In genomic region chr14:75985112-75985511, GRCm38 (mm10) we compare ENCODE assay signal across 8 mouse cellular contexts. TPM values are rescaled to one million over a fixed set of nuclear protein-coding genes. Genes with fewer than 3 reads are reported as not detected.
A peak's percentile ranks its signal among the peaks of the same experiment; 100 is the strongest.
DNase-seq lines count a peak whose midpoint lies in the region; ATAC-seq and TF ChIP-seq lines count a peak whose summit lies in the region.

No protein-coding gene starts in this region.

- no peak for TF ChIP-seq POLR2A in thymus, adult 2 months (IDR thresholded peaks at IDR 0.05; ENCODE audit: control insufficient read depth, extremely low read depth, insufficient read depth, low read length, poor library complexity)

- H3K4me1 ChIP-seq in forebrain, embryonic 13.5 days: peaks cover 4% of the 10 kb centered on the region; the same call in 1 of the 2 replicates
- peaks cover 5% of the 10 kb centered on the region for H3K4me1 ChIP-seq in forebrain, embryonic 12.5 days
- H3K4me1 ChIP-seq in kidney, postnatal 0 days (replicated peaks; ENCODE audit: insufficient read depth, low read length): no peaks in the 10 kb centered on the region
- H3K4me1 ChIP-seq in thymus, adult 2 months (replicated peaks; ENCODE audit: control insufficient read depth, insufficient read depth, low read length): peaks cover 3% of the 10 kb centered on the region; the same call in 1 of the 2 replicates
- peaks cover 26% of the 10 kb centered on the region for H3K4me1 ChIP-seq in neural tube, embryonic 15.5 days

- no peak overlapping the region for H3K4me2 ChIP-seq in forebrain, embryonic 13.5 days
- no peak overlapping the region for H3K4me2 ChIP-seq in forebrain, embryonic 12.5 days
- H3K4me2 ChIP-seq in kidney, postnatal 0 days (ENCODE audit: low read length): no peak overlapping the region
- no peak overlapping the region for H3K4me2 ChIP-seq in neural tube, embryonic 15.5 days

- peak; percentile 48 for DNase-seq in kidney, postnatal 0 days (ENCODE audit: low spot score)
- no peak for DNase-seq in kidney, adult 8-10 months
- DNase-seq in thymus, adult 2 months: peak; percentile 3
- no peak for DNase-seq in thymus, adult 18-20 months
- no peak for DNase-seq in urinary bladder, adult 2 months (ENCODE audit: low spot score)

- no peaks in the 10 kb centered on the region for H3K27me3 ChIP-seq in forebrain, embryonic 13.5 days
- no peaks in the 10 kb centered on the region for H3K27me3 ChIP-seq in forebrain, embryonic 12.5 days
- H3K27me3 ChIP-seq in kidney, postnatal 0 days (ENCODE audit: insufficient read depth, low read length): no peaks in the 10 kb centered on the region
- H3K27me3 ChIP-seq in thymus, adult 2 months (ENCODE audit: control insufficient read depth, insufficient read depth, low read length): no peaks in the 10 kb centered on the region
- no peaks in the 10 kb centered on the region for H3K27me3 ChIP-seq in neural tube, embryonic 15.5 days (replicated peaks)

- 68% methylated on average over 4 of the region's 4 CpGs for WGBS in forebrain, embryonic 13.5 days
- WGBS in forebrain, embryonic 12.5 days: 77% methylated on average over 4 of the region's 4 CpGs
- WGBS in kidney, postnatal 0 days: 57% methylated on average over 4 of the region's 4 CpGs
- 16% methylated on average over 4 of the region's 4 CpGs for WGBS in thymus, adult 2 months
- 51% methylated on average over 4 of the region's 4 CpGs for whole genome bisulfite sequencing in neural tube, embryonic 15.5 days

- 0 out of 2 replicates have a peak overlapping the region, but pooled peaks have one; percentile 12 for H3K27ac ChIP-seq in forebrain, embryonic 13.5 days
- H3K27ac ChIP-seq in forebrain, embryonic 12.5 days: no peak overlapping the region
- H3K27ac ChIP-seq in kidney, postnatal 0 days: no peak overlapping the region
- H3K27ac ChIP-seq in thymus, adult 2 months (ENCODE audit: control insufficient read depth, insufficient read depth, low read length): no peak overlapping the region
- peak overlapping the region; percentile 63 for H3K27ac ChIP-seq in neural tube, embryonic 15.5 days (replicated peaks)

- no peak overlapping the region for H3K4me3 ChIP-seq in forebrain, embryonic 13.5 days
- H3K4me3 ChIP-seq in forebrain, embryonic 12.5 days (replicated peaks): no peak overlapping the region
- no peak overlapping the region for H3K4me3 ChIP-seq in kidney, postnatal 0 days (replicated peaks; ENCODE audit: low read depth, low read length)
- H3K4me3 ChIP-seq in thymus, adult 2 months (ENCODE audit: control insufficient read depth, insufficient read depth, low read length): no peak overlapping the region
- H3K4me3 ChIP-seq in neural tube, embryonic 15.5 days (replicated peaks): no peak overlapping the region

- TF ChIP-seq CTCF in kidney, postnatal 0 days (IDR thresholded peaks at IDR 0.05; ENCODE audit: low read depth): no peak
- TF ChIP-seq CTCF in thymus, adult 2 months (IDR thresholded peaks at IDR 0.05; ENCODE audit: borderline replicate concordance, control insufficient read depth, extremely low read depth, insufficient read depth, low read length, poor library complexity): no peak

- H3K36me3 ChIP-seq in forebrain, embryonic 13.5 days (ENCODE audit: poor library complexity, severe bottlenecking): no peaks in the 10 kb centered on the region
- H3K36me3 ChIP-seq in forebrain, embryonic 12.5 days (replicated peaks): 0 out of 2 replicates have a peak, but pooled peaks cover 3% of the 10 kb centered on the region
- no peaks in the 10 kb centered on the region for H3K36me3 ChIP-seq in kidney, postnatal 0 days (ENCODE audit: insufficient read depth, low read length)
- H3K36me3 ChIP-seq in thymus, adult 2 months (ENCODE audit: control insufficient read depth, insufficient read depth, low read length): no peaks in the 10 kb centered on the region
- no peaks in the 10 kb centered on the region for H3K36me3 ChIP-seq in neural tube, embryonic 15.5 days

- no peak for ATAC-seq in forebrain, embryonic 13.5 days
- ATAC-seq in forebrain, embryonic 12.5 days (ENCODE audit: low FRiP score): no peak
- no peak for ATAC-seq in kidney, postnatal 0 days (replicated peaks; ENCODE audit: low FRiP score, low read depth)
- peak; percentile 75; the same call in 1 of the 2 replicates for ATAC-seq in neural tube, embryonic 15.5 days (ENCODE audit: low FRiP score)

- no peak overlapping the region for H3K9ac ChIP-seq in forebrain, embryonic 13.5 days
- no peak overlapping the region for H3K9ac ChIP-seq in forebrain, embryonic 12.5 days
- no peak overlapping the region for H3K9ac ChIP-seq in kidney, postnatal 0 days (ENCODE audit: low read depth, low read length)
- H3K9ac ChIP-seq in neural tube, embryonic 15.5 days (replicated peaks): no peak overlapping the region

- no peaks in the 10 kb centered on the region for H3K9me3 ChIP-seq in forebrain, embryonic 13.5 days (replicated peaks)
- no peaks in the 10 kb centered on the region for H3K9me3 ChIP-seq in forebrain, embryonic 12.5 days
- H3K9me3 ChIP-seq in kidney, postnatal 0 days (replicated peaks; ENCODE audit: low read length): no peaks in the 10 kb centered on the region
- no peaks in the 10 kb centered on the region for H3K9me3 ChIP-seq in neural tube, embryonic 15.5 days (replicated peaks)

RNA-seq across cellular contexts. Expression of gene Gtf2f2, which starts 25.6 kb away (rescaled TPM):
- polyA plus RNA-seq in forebrain, embryonic 13.5 days (2015; fragmentation: Nextera tagmentation; extraction: Ambion mirVana): 52.3 and 56.5 TPM in 2 replicates
- polyA plus RNA-seq in forebrain, embryonic 12.5 days (2016; fragmentation: Nextera tagmentation; extraction: Ambion mirVana): 49.7 and 50.3 TPM in 2 replicates
- polyA plus RNA-seq in kidney, postnatal 0 days (2015; fragmentation: Nextera tagmentation; extraction: Ambion mirVana): 40.3 and 40.4 TPM in 2 replicates
- 4.7 and 5.1 TPM in 2 replicates for polyA plus RNA-seq in thymus, adult 2 months (2012; rRNA removed)
- polyA plus RNA-seq in neural tube, embryonic 15.5 days (2015; fragmentation: Nextera tagmentation; extraction: Ambion mirVana): 37.1 and 37.4 TPM in 2 replicates
- polyA plus RNA-seq in urinary bladder, adult 2 months (2012; rRNA removed): 16.4 and 16.7 TPM in 2 replicates

RNA-seq across cellular contexts. Expression of gene Kctd4, which starts 30.3 kb away (rescaled TPM):
- polyA plus RNA-seq in forebrain, embryonic 13.5 days (2015; fragmentation: Nextera tagmentation; extraction: Ambion mirVana): 3.5 and 3.6 TPM in 2 replicates
- 1.5 and 1.6 TPM in 2 replicates for polyA plus RNA-seq in forebrain, embryonic 12.5 days (2016; fragmentation: Nextera tagmentation; extraction: Ambion mirVana)
- polyA plus RNA-seq in kidney, postnatal 0 days (2015; fragmentation: Nextera tagmentation; extraction: Ambion mirVana): 0.20 and 0.24 TPM in 2 replicates
- polyA plus RNA-seq in thymus, adult 2 months (2012; rRNA removed): 0.23 and 0.40 TPM in 2 replicates
- 10.4 and 10.8 TPM in 2 replicates for polyA plus RNA-seq in neural tube, embryonic 15.5 days (2015; fragmentation: Nextera tagmentation; extraction: Ambion mirVana)
- not detected in 2 replicates for polyA plus RNA-seq in urinary bladder, adult 2 months (2012; rRNA removed)

Comparison
In these comparisons a context has a peak if more than half of its experiments do, and no peak if none do; other contexts are left out.
1. H3K27ac ChIP-seq: peak in forebrain, embryonic 13.5 days (single experiment) and neural tube, embryonic 15.5 days (single experiment); none in forebrain, embryonic 12.5 days (single experiment), kidney, postnatal 0 days (single experiment) and thymus, adult 2 months (single experiment).
2. DNase-seq: peak in kidney, postnatal 0 days (single experiment) and thymus, adult 2 months (single experiment); none in kidney, adult 8-10 months (0 of 2), thymus, adult 18-20 months (0 of 2) and urinary bladder, adult 2 months (single experiment).